Mouse (Mus musculus): ENCODE measurements around the gene Cmas. TPM values are rescaled to one million over a fixed set of nuclear protein-coding genes. Genes with fewer than 3 reads are reported as not detected.

Gene Cmas
- polyA plus RNA-seq, 1 experiment = 39.5 TPM

- H3K4me3 ChIP-seq (ENCODE audit: low read depth, low read length) = no peak overlapping the region
- H3K27ac ChIP-seq (ENCODE audit: insufficient read depth, low read depth, low read length) = no peak overlapping the region
- H3K36me3 ChIP-seq (ENCODE audit: control insufficient read depth, insufficient read depth, low read length) = peaks cover 66% of the 10 kb centered on the region
- H3K27me3 ChIP-seq (ENCODE audit: control insufficient read depth, insufficient read depth, low read length) = no peaks in the 10 kb centered on the region
- 91% methylated on average over 9 of the region's 9 CpGs for WGBS
- H3K4me1 ChIP-seq (ENCODE audit: control insufficient read depth, insufficient read depth, insufficient read length, low read length) = no peaks in the 10 kb centered on the region
- TF ChIP-seq CTCF (IDR thresholded peaks at IDR 0.05; ENCODE audit: extremely low read depth, insufficient read length, insufficient replicate concordance, low read depth, low read length) (no peak), POLR2A (IDR thresholded peaks at IDR 0.05; ENCODE audit: low read depth, low read length) (no peak)
Observed at GRCm38 (mm10) chr6:142767305-142767704, 10.8 kb downstream of the Cmas start.

GRCm38 (mm10) chr6:142769896-142770295 is 13.4 kb downstream of the Cmas start:
- no peaks in the 10 kb centered on the region for H3K4me1 ChIP-seq (ENCODE audit: control insufficient read depth, insufficient read depth, insufficient read length, low read length)
- no peak overlapping the region for H3K27ac ChIP-seq (ENCODE audit: insufficient read depth, low read depth, low read length)
- no peak overlapping the region for H3K4me3 ChIP-seq (ENCODE audit: low read depth, low read length)
- WGBS = 96% methylated on average over 3 of the region's 3 CpGs
- peaks cover 75% of the 10 kb centered on the region for H3K36me3 ChIP-seq (ENCODE audit: control insufficient read depth, insufficient read depth, low read length)
- TF ChIP-seq POLR2A (IDR thresholded peaks at IDR 0.05; ENCODE audit: low read depth, low read length) (no peak), CTCF (IDR thresholded peaks at IDR 0.05; ENCODE audit: extremely low read depth, insufficient read length, insufficient replicate concordance, low read depth, low read length) (no peak)
- H3K27me3 ChIP-seq (ENCODE audit: control insufficient read depth, insufficient read depth, low read length) = no peaks in the 10 kb centered on the region

DNA sequence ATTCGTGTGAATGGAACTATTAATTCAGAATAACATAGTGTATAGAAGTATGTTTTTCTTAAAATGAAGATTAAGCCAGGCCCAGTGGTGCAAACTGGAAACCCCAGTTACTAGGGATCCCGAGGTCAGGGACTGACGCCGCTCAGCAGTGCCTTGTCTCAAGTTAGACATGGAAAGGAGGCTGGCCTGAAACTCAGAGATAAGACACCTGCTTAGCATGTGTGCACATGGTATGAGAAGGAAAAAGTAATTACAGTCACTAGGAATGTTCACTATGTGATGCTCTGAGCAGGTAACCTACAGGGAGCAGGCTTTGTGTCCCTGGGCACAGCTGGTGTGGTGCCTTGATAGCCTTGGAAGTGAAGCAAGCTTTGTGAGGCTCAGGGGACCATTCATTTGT is 15.2 kb downstream of the Cmas start:
- Histone ChIP-seq H3K36me3 (ENCODE audit: control insufficient read depth, insufficient read depth, low read length) (peaks cover 70% of the 10 kb centered on the region), H3K27me3 (ENCODE audit: control insufficient read depth, insufficient read depth, low read length) (no peaks in the 10 kb centered on the region), H3K27ac (ENCODE audit: insufficient read depth, low read depth, low read length) (no peak overlapping the region), H3K4me1 (ENCODE audit: control insufficient read depth, insufficient read depth, insufficient read length, low read length) (no peaks in the 10 kb centered on the region), H3K4me3 (ENCODE audit: low read depth, low read length) (no peak overlapping the region)
- TF ChIP-seq CTCF (IDR thresholded peaks at IDR 0.05; ENCODE audit: extremely low read depth, insufficient read length, insufficient replicate concordance, low read depth, low read length) (no peak), POLR2A (IDR thresholded peaks at IDR 0.05; ENCODE audit: low read depth, low read length) (no peak)
- 92% methylated on average over 4 of the region's 4 CpGs for WGBS

DNA sequence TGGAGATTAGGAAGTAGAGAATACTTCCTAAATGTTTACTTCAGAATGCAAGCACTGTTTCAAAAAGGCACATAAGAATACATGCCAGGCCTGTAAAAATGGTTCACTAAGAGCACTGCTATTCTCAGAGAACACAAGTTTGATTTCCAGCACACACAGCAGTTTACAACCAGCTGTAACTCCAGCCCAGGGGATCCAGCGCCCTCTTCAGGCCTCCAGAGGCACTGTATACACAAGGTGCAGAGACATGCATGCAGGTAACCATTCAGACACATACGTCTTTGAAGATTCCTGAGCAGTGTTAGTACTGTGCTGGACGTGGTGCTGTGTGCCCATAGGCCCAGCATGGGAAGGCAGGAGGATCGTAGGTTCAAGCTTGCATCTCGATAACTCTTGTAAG is 17.1 kb downstream of the Cmas start:
- WGBS = 94% methylated on average over 5 of the region's 5 CpGs
- Histone ChIP-seq H3K27me3 (ENCODE audit: control insufficient read depth, insufficient read depth, low read length) (no peaks in the 10 kb centered on the region), H3K4me1 (ENCODE audit: control insufficient read depth, insufficient read depth, insufficient read length, low read length) (no peaks in the 10 kb centered on the region), H3K36me3 (ENCODE audit: control insufficient read depth, insufficient read depth, low read length) (peaks cover 53% of the 10 kb centered on the region), H3K4me3 (ENCODE audit: low read depth, low read length) (no peak overlapping the region), H3K27ac (ENCODE audit: insufficient read depth, low read depth, low read length) (no peak overlapping the region)
- TF ChIP-seq POLR2A (IDR thresholded peaks at IDR 0.05; ENCODE audit: low read depth, low read length) (no peak), CTCF (IDR thresholded peaks at IDR 0.05; ENCODE audit: extremely low read depth, insufficient read length, insufficient replicate concordance, low read depth, low read length) (no peak)

DNA sequence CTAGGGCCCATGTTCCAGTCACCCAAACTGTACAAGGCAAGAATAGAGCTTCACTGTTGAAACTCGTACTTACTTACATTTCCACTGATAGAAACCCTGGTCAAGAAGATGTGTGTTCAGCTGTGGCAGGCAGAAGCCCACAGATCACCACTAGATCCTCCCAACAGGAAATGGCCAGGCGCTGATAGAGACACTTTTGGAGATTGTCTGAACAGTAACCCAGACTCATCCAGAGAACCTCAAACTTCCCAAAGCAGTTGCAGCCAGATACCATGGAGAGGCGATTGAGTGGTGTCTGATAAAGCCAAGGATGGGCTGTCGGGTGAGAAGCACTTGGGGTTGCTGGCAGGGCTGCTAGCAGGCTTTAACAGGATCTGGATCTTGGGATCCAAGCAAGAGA is 20.4 kb downstream of the Cmas start:
- H3K27ac ChIP-seq (ENCODE audit: insufficient read depth, low read depth, low read length) = no peak overlapping the region
- H3K27me3 ChIP-seq (ENCODE audit: control insufficient read depth, insufficient read depth, low read length) = no peaks in the 10 kb centered on the region
- H3K4me3 ChIP-seq (ENCODE audit: low read depth, low read length) = no peak overlapping the region
- peaks cover 34% of the 10 kb centered on the region for H3K36me3 ChIP-seq (ENCODE audit: control insufficient read depth, insufficient read depth, low read length)
- WGBS = 72% methylated on average over 4 of the region's 4 CpGs
- TF ChIP-seq CTCF (IDR thresholded peaks at IDR 0.05; ENCODE audit: extremely low read depth, insufficient read length, insufficient replicate concordance, low read depth, low read length) (no peak), POLR2A (IDR thresholded peaks at IDR 0.05; ENCODE audit: low read depth, low read length) (no peak)
- no peaks in the 10 kb centered on the region for H3K4me1 ChIP-seq (ENCODE audit: control insufficient read depth, insufficient read depth, insufficient read length, low read length)

DNA sequence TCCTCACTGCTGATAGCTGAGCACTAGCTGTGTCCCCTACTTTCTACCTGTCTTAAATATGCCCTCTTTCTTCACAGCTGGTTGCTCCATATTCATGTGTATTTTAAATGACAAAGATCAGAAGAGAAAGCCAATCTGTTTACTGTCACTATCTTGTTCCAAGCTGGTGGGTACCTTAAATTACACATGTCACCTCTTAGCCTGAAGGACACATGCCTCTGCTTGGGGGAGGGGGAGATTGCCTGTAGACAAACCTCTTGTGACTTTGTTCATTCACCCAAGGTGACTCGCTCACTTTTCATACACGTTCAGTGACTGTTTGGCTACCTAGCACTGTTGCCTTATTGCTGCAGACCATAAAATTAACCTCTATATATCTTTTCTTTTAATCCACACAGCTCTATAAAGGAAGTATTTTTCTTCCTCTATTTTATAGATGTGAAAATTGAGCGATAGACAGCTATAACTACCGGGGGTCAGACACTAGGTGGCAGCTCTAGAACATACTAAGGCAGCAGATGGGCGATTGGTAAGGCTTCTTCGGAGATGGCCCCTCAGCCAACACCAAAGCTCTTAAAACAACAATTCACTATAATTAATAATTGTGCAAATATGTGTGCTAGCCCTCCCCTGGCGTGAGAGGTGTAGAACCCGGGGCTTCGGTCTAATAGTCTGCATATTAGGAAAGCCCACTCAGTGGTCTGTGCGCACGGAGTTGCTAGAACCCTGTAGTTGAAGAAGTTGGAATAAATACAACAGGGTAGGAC is 22.7 kb downstream of the Cmas start:
- no peak for TF ChIP-seq POLR2A (IDR thresholded peaks at IDR 0.05; ENCODE audit: low read depth, low read length)
- peak; percentile 53; the same call in 1 of the 2 replicates for TF ChIP-seq CTCF (IDR thresholded peaks at IDR 0.05; ENCODE audit: extremely low read depth, insufficient read length, insufficient replicate concordance, low read depth, low read length)
- Histone ChIP-seq H3K4me3 (ENCODE audit: low read depth, low read length) (no peak overlapping the region), H3K36me3 (ENCODE audit: control insufficient read depth, insufficient read depth, low read length) (peaks cover 11% of the 10 kb centered on the region), H3K27me3 (ENCODE audit: control insufficient read depth, insufficient read depth, low read length) (no peaks in the 10 kb centered on the region), H3K4me1 (ENCODE audit: control insufficient read depth, insufficient read depth, insufficient read length, low read length) (no peaks in the 10 kb centered on the region), H3K27ac (ENCODE audit: insufficient read depth, low read depth, low read length) (no peak overlapping the region)
- WGBS = 39% methylated on average over 11 of the region's 11 CpGs

GRCm38 (mm10) chr6:142779812-142780573 is 23.5 kb downstream of the Cmas start:
- H3K27me3 ChIP-seq (ENCODE audit: control insufficient read depth, insufficient read depth, low read length) = no peaks in the 10 kb centered on the region
- WGBS = 69% methylated on average over 14 of the region's 14 CpGs
- H3K4me1 ChIP-seq (ENCODE audit: control insufficient read depth, insufficient read depth, insufficient read length, low read length) = no peaks in the 10 kb centered on the region
- TF ChIP-seq CTCF (IDR thresholded peaks at IDR 0.05; ENCODE audit: extremely low read depth, insufficient read length, insufficient replicate concordance, low read depth, low read length) = no peak
- no peak for TF ChIP-seq POLR2A (IDR thresholded peaks at IDR 0.05; ENCODE audit: low read depth, low read length)
- peaks cover 9% of the 10 kb centered on the region for H3K36me3 ChIP-seq (ENCODE audit: control insufficient read depth, insufficient read depth, low read length)
- no peak overlapping the region for H3K27ac ChIP-seq (ENCODE audit: insufficient read depth, low read depth, low read length)
- no peak overlapping the region for H3K4me3 ChIP-seq (ENCODE audit: low read depth, low read length)

Data from small intestine, adult 2 months (tissue).